Mouse (Mus musculus) frontal cortex, postnatal 25 days (tissue): ENCODE results near the gene Pou2f3.

Experiments used
- DNase-seq, 2 experiments: peaks; one replicate each; pipeline ENCODE4 v3.0.0; 2022; ENCODE audit warnings: low spot score in 2 of 2

The Pou2f3 gene

DNA sequence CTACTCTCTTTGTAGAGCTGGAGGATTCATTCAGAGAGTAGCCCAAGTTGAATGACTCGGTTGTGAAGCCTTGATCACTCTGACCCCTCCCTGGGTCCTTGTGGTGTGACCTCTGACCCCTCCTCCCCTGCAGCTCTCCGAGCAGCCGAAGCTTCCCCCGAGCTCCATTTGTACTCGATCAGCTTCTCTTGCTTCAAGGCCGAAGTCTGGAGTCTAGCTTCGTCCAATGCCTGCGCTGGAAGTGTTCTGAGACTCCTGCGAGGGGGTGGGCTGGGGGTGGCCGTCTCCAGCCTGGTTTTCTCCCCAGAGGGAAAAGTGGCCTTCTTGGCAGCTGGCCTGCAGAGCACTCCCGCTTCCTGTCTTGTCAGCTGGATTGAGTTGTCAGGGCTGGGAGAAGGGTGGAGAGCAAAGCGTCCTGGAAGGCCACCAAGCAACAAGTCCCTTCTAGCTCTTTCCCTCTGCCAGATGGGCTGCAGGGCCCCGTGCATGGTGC is at the start of gene Pou2f3:
TSS of gene Pou2f3 (minus strand) at position 180 of the 493 bp plus-strand sequence.
- DNase-seq, result no peak

- DNase-seq, result no peak
These were observed 43.1 kb upstream of the Pou2f3 start for GRCm38 (mm10) chr9:43253271-43253681.

GRCm38 (mm10) chr9:43252790-43253189 is 42.6 kb upstream of the Pou2f3 start:
- no peak for DNase-seq

DNA sequence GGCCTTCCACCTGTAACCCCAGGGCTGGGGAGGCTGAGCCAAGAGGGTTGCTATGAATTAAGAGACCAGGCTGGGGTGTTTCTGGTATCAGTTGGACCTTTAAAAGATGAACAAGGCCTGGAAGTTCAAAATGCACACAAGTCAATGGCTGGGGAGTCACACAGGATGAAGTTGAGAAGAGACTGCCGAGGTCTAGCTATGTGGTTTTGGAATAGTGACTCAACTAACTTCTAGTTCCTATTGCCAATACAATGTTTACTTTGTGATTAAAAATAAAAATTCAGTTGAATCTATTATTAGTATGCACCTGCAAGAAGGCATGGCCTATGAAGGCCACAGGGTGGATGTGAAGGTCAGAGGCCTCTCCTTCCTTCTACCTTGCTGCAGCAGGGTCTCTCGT is 41.6 kb upstream of the Pou2f3 start:
- no peak for DNase-seq

DNA sequence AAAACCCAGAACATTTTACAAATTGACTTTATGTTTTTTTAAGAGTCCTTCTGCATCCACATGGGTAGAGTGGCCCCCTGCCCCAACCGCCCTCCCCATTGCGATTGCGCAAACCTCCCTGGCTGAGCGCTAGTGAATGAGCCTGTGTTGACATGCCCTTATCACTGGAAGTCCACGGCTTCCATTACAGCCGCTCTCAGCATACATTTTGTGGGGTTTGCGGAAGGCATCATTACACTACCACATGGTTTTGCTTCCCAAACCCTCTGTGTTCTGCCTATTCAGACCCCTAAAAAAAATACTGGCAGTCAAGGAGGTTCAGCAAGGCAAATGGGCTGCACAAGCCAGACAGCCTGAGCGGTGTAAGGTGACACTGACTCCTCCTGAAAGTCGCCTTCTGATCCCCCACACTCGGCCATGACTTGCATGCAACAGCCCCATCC is 36.6 kb upstream of the Pou2f3 start:
- DNase-seq, result no peak

DNA sequence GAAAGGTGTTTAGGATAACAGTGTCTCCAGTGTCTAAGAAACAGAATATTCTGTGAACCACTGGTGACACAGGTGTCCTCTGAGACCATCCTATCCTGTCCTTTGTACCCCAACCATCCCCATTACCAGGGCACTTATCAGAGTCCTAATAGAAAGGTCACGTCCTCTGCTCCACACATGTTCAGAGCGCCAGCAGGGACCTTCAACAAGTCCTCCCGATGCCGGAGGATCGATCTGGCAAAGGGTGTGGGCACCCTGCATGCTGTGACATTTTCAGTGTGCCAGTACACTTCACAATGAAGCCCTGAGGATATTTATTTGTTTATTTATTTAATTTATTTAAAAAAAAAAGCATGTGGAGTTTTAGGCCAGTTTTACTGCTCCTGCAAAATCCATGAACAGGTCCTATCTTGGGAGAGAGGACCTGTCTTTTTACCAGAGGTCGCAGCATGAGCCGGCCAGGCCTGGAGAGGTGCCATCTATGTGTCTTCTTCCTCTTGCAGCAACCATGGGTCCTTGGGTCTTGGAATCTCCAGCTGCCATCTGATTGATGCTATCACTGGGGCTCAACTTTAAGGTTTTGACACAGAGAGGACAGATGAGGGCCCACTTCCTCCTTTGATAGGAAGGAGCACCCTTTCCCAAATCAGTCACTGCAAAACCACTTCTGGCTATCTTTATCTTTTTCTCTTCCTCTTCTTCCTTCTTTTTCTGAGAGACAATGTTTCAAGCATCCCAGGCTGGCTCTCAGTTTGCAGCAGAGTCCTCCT is 35.8 kb upstream of the Pou2f3 start:
- DNase-seq, result no peak

- DNase-seq, result no peak
These were observed 32.3 kb upstream of the Pou2f3 start for GRCm38 (mm10) chr9:43242432-43242831.

DNA sequence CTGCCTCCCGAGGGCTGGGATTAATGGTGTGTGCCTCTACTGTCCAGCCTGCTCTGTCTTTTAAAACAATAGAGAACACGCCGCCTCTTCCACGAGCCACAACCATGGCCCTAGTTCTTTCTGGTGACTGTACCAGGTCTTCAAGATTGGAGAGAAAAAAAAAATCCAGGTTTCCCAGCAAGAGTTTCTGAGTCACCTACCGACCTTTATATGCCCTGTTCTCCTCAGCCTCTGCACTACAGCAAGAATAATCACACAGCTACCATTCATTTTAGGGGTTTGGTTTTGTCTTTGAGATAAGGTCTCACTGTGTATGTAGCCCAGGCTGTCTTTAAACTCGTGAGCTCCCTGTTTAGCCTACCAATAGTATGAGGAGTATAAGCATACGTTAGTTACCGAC is 31.8 kb upstream of the Pou2f3 start:
- DNase-seq, result no peak

- no peak for DNase-seq
These were observed 31.1 kb upstream of the Pou2f3 start for GRCm38 (mm10) chr9:43241291-43241690.

- DNase-seq, result no peak
These were observed 30.4 kb upstream of the Pou2f3 start for GRCm38 (mm10) chr9:43240594-43240900.

GRCm38 (mm10) chr9:43239712-43240593 is 29.8 kb upstream of the Pou2f3 start, which contains the start of gene Oaf:
Gene Oaf, minus strand, starts transcription at chr9:43239911.
- peak; percentile 21 to 27 for DNase-seq

GRCm38 (mm10) chr9:43238631-43239545 is 28.7 kb upstream of the Pou2f3 start:
- no peak for DNase-seq

- no peak for DNase-seq
These were observed 28.0 kb upstream of the Pou2f3 start for GRCm38 (mm10) chr9:43238167-43238566.

- DNase-seq, result no peak
These were observed 27.1 kb upstream of the Pou2f3 start for GRCm38 (mm10) chr9:43237111-43237775.

DNA sequence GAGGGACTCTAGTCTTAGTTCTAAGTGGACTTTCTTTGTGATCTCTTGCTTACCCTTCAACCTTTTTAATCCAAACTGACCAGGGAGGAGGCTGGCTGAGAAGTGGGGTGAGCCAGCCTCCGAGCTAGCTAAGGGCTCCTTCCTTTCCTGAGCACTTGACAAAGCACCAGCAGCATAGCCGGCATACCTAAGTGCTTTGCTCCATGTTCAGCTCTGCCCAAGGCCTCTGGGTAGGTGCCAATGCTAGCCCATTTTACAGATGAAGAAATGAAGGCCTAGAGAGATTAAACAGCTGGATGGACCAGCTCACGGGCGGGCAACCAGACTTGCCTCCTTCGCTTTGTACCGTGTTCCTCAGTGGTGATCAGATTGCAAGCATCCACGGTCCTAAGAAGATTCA is 26.4 kb upstream of the Pou2f3 start:
- DNase-seq, result no peak

GRCm38 (mm10) chr9:43236106-43236505 is 25.9 kb upstream of the Pou2f3 start:
- no peak for DNase-seq

GRCm38 (mm10) chr9:43235336-43235735 is 25.2 kb upstream of the Pou2f3 start:
- DNase-seq, result no peak

GRCm38 (mm10) chr9:43234496-43234895 is 24.3 kb upstream of the Pou2f3 start:
- DNase-seq, result no peak

- no peak for DNase-seq
These were observed 23.3 kb upstream of the Pou2f3 start for GRCm38 (mm10) chr9:43233515-43233914.

DNA sequence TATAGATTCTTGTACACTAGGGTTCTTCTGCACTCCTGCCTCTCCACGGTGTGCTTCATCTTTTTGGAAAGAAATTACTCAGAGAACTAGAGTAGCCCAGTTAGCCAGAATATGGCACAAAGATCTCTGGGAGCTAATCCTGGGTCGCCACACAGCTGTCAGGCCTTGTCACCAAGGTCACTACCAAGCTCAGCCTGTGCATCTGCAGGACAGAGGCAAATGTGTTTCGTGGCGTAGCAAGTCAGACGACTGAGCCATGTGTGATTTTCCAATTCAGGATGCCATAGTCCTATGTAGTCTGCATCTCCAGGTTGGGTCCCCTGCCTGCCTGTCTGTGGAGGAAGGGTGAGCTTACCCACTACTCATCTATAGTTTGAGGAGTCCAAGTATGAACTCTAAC is 22.9 kb upstream of the Pou2f3 start:
- no peak for DNase-seq

DNA sequence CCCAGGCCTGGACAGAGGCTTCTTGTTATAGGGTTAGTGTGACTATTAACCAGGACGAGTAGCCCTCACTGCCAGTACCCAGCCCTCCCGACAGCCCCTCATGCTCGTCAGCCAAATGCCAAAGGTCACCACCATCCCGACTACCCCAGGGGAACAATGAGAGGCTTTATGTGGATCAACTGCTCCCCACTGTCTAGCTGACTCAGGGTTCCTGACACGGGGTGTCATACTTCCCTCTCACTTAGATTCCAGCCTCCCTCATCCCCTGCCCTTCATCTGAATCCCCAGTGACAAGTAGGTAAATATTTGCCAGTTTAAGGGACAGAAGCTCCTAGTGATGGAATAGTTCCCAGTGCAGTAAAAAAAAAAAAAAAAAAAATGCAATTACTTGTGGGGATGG is 22.1 kb upstream of the Pou2f3 start:
- no peak for DNase-seq
